Mouse (Mus musculus): ENCODE data around the gene Setx.

DNA sequence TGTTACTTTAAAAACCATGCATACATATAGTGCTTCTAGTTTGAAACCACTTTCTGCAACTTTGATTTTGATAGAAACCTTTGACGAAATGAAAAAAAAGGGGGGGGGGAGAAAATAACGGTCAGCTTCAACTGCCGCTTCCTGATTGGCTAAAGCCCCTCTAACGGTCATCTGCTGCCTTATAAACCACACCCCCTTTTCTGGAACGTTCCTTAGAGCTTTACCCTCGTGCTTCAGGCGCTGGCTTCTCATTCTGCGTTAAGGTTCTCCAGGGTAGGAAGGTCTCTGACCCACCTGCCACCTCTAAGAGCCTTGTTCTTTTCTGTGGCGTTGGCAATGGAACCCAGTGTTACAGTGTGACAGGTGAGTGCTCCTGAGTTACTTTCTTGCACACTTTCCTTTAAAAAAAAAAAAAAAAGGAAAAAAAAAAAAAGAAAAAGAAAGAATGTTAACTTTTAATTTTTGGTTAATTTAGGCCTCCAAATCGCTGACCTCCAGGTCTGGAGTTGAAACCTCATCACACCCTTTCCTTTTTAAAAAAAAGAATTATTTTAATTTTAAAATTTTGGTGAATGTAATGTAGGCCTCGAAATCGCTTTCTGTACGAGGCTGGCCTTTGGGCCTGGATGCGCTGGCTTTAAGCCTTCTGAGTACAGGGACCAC is at the start of gene Setx:
- no peak for TF ChIP-seq CTCF (IDR thresholded peaks at IDR 0.05; ENCODE audit: low read depth, low read length)
- no peak for TF ChIP-seq POLR2A (IDR thresholded peaks at IDR 0.05; ENCODE audit: insufficient read depth, low read length)
- TF ChIP-seq EP300 (IDR thresholded peaks at IDR 0.05; ENCODE audit: insufficient read depth, low read depth, low read length): no peak

Measured in ES-Bruce4 (cell line).